Mouse (Mus musculus): ENCODE results near the gene Snapc4.
A peak's percentile ranks its signal among the peaks of the same experiment; 100 is the strongest.

Snapc4 gene

GRCm38 (mm10) chr2:26380131-26380771 lies at the start of gene Snapc4:
Gene Snapc4, minus strand, starts transcription at chr2:26380653.
- peak; percentile 88 for DNase-seq (ENCODE audit: low read depth, low spot score)

DNA sequence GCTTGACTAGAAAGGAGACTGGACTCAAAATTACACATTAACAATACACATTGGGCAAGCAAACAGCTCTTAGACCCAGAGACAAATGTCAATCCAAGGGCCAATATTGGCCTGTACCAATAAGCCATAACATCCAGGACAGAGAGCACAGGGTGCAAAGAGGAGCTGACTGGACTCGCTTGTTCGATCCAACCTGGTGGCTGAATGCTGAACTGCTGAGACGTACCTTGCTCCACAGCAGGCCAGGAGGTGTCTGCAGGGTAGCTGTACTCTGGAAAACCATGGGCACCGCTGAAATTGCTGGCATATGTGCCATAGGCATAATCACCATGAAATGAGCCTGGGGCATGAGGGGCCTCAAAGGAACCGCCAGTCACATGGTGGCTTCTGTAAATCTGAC lies 49.4 kb upstream of the Snapc4 start:
- DNase-seq (ENCODE audit: low read depth, low spot score), result no peak

- DNase-seq (ENCODE audit: low read depth, low spot score), result no peak
These were observed 44.1 kb upstream of the Snapc4 start for GRCm38 (mm10) chr2:26424541-26424940.

DNA sequence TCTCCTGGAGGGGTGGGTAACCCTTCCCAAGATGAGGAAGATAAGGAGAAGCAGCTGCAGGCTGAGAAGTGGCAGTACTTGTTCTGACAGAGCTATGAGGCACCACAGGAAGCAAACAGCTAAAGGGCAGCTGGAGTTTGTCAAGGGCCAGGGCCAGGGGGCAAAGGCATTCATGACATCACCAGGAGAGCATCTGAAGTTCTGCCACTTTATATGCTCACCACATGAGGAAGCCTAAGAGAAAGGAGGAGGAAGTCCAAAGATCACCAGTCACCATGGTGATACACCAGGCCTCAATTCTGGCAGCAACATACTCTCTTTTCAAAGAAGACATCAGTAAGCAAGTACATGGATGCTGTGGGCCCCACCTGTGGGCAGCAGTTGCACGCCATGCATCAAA lies 42.6 kb upstream of the Snapc4 start:
- no peak for DNase-seq (ENCODE audit: low read depth, low spot score)

GRCm38 (mm10) chr2:26421969-26422368 lies 41.5 kb upstream of the Snapc4 start:
- no peak for DNase-seq (ENCODE audit: low read depth, low spot score)

DNA sequence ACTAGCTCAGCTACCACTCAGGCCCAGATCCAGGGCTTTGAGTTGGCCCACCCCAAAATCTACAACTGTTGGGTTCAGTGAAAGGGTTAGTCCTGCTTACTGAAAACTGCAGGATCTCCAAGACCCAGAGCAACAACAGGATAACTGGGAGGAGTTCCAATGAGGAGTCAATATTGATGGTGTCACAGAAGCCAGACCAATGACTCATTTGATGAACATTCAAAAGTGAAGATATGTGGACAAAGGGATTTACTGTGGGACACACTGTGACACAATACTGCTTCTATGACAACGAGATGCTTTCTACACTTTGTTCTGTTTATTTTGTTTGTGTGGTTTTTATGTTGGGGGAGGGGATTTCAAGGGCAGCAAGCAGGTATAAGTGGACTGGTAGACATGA lies 37.7 kb upstream of the Snapc4 start:
- peak; percentile 61 for DNase-seq (ENCODE audit: low read depth, low spot score)

GRCm38 (mm10) chr2:26417066-26417465 lies 36.6 kb upstream of the Snapc4 start:
- DNase-seq (ENCODE audit: low read depth, low spot score), result no peak

GRCm38 (mm10) chr2:26410931-26411411 lies 30.5 kb upstream of the Snapc4 start:
- DNase-seq (ENCODE audit: low read depth, low spot score), result peak; percentile 92

- peak; percentile 44 for DNase-seq (ENCODE audit: low read depth, low spot score)
These were observed 29.6 kb upstream of the Snapc4 start for GRCm38 (mm10) chr2:26410091-26410490.

DNA sequence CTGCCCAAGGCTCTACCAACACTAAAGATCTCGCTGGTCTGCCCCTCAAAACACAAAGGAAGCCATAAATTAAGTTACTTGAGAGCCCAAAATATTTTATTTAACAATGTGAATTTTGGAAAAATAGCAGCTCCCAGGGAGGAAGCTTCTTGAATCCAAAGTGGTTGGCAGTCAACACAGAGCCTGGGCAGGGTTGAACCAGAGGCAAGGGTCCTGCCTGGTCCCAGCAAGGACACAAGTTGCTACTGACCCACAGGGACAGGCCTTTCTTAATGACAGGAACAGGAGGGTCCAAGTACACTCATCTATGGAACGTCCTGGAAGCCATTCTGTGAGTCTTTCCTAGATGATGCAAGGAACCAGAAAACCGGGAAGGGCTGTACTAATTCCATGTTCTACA lies 28.9 kb upstream of the Snapc4 start:
- no peak for DNase-seq (ENCODE audit: low read depth, low spot score)

GRCm38 (mm10) chr2:26408515-26409356 lies 28.3 kb upstream of the Snapc4 start, which contains the start of gene Inpp5e:
Gene Inpp5e, minus strand, starts transcription at chr2:26409203.
- DNase-seq (ENCODE audit: low read depth, low spot score), result peak; percentile 92

DNA sequence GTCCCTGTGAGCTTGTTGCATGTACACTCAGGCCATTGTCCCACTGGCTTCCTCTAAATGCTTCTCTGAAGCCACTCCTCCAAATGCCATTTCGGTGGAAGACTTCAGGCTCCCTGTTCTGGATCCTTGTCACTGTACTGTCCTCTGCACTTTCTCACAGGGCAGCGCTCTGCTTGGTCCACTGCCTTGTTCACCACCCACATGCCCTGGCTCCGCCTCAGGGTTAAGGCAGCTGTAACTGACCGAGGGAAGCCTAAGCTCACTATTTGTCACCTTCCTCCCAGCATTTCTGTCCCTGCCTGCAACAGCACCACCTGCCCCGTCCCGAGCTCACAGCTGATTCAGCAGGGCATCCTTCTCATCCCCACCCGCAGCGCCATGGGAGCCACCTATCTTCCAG lies 22.9 kb upstream of the Snapc4 start:
- DNase-seq (ENCODE audit: low read depth, low spot score), result no peak

DNA sequence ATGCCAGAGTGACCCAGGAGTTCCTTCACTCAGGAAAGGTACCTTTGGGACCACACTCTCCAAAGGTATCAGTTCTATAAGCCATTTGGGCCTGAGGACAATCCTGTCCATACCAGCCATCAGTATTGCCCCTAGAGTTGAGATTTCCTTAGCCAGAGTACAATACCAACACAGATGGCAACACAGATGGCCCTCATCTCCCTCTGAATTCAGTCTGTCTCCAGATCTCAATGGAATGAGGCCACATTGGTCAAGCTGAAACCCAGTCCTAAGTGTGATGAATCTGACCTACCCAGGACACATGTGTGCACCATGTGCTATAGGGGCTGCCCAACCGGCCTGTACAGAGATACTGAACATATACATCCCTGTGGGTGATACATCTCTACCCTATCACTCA lies 21.8 kb upstream of the Snapc4 start:
- DNase-seq (ENCODE audit: low read depth, low spot score), result no peak

GRCm38 (mm10) chr2:26401023-26401422 lies 20.6 kb upstream of the Snapc4 start:
- no peak for DNase-seq (ENCODE audit: low read depth, low spot score)

DNA sequence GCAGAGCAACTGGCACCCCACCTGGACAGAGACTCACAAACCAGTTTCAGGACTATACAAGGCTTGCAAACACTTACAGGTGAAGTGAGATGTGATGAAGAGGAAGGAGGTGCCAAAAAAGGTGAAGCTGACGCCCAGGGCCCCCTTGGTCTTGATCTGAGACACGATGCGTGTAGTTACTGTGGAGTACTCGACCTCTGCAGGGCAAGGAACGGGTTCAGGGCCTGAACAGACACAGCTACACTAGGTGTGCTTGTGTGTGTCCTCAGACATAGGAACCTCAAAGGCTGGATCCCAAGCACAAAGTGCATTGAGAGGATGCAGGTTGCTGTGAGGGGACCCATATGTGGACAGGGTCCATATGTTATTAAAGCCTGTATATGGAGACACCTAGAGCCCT lies 19.8 kb upstream of the Snapc4 start:
- DNase-seq (ENCODE audit: low read depth, low spot score), result no peak

DNA sequence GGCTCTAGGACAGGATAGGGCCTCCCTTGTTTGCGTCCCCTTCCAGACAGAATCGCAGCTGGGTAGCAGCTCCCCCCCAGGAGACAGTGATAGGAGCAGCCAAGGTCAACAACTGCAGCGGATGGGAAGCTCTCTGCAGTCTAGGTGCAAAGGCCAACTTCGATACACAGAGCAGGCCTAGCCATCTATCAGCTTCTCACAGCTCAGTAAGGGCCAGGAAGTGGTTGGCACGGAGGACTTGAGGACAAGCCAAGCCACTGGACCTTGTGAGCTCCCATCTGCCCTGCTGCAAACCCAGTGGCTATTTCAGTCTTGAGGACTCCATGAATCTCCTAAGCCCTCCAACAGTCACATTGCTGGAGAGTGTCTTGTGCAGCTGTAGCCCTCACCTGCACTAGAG lies 19.2 kb upstream of the Snapc4 start:
- DNase-seq (ENCODE audit: low read depth, low spot score), result no peak

DNA sequence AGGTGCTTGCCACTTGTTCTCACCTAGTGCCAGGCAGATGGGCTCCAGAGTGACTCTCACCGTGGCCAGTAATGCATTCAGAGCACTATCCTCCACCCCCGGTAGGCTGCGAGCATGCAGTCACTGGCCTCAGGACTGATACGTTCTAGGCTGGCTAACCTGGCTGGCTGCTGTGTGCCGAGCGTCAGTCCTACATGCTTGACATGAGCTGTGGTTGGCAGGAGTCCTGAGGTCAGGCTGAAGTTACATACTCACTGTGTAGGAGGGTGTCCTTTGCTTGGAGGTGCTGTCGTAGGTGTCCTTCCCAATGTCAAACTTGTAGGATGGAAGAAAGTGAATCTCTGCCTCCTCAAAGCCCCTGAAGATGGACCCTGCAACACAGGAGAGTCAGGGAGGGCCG lies 18.5 kb upstream of the Snapc4 start:
- DNase-seq (ENCODE audit: low read depth, low spot score), result no peak

GRCm38 (mm10) chr2:26391617-26392016 lies 11.2 kb upstream of the Snapc4 start:
- no peak for DNase-seq (ENCODE audit: low read depth, low spot score)

DNA sequence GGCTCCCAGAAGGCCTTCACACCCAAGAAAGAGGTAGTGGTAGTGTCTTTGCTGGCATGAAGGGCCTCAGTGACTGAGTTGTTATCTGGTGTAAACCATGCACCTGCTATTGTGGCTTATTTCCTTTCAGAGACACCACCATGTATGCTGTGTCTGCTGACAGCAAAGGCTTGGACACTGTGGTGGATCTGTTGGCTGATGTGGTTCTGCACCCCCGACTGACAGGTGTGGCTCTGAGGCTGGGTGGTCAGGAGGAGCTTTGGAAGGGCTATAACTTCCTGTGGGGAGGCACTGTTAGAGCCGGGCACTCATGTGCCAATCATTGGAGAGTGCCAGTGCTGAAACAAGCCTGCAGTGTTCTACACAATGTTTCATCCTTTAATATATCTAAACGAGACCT lies 10.5 kb upstream of the Snapc4 start:
- no peak for DNase-seq (ENCODE audit: low read depth, low spot score)

DNA sequence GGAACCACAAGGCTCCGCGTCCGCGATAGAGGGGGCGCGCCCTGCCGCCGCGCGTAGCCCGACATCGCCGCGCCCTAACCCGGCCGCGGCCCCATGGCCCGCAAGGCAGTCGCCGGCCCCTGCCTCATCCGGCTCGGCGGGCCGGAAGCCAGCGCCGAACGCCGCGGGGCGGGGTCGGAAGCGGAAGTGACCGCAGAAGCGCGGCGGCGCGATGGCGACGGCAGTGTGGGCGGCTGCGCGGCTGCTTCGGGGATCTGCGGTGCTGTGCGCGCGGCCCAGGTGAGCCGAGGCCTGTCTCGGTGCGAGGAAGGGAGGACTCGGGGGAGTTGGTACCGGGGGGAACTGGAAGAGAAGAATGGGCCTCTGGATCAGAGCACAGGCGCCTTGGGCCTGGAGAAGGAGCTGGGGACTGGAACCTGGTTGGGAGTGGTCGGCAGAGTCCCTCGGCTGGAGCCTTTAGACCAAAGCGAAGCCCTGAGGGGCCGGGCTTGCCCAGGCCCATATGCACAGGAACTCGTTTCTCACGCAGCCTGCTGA lies 8.8 kb upstream of the Snapc4 start, which contains the start of the genes Entr1 and Pmpca:
Gene Entr1 (minus strand): TSS at position 163 of the 537 bp plus-strand sequence.
Gene Pmpca (plus strand): TSS at position 186 of the 537 bp plus-strand sequence.
- peak; percentile 68 for DNase-seq (ENCODE audit: low read depth, low spot score)

GRCm38 (mm10) chr2:26388682-26389153 lies 8.3 kb upstream of the Snapc4 start:
- DNase-seq (ENCODE audit: low read depth, low spot score), result no peak

DNA sequence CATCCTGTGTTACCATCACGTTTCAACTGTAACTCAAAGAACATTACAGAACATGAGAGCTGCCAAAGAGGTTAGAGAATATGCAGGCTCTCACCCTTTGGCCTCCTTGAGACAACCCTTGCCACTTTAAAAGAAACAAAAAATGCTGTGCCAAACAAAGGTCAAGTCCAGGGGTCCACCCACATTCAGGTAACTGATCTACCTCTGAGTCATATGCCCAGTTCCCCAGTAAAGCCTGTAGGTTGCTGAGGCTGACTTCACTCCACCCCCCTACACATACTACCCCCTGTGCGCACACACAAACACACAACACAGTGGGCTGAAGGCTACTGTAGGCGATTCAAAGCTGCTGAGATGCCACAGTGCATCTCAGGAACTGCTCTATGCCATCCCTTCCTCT lies 7.3 kb upstream of the Snapc4 start:
- DNase-seq (ENCODE audit: low read depth, low spot score), result no peak

All from 3T3-L1 (cell line).